Mouse (Mus musculus) midbrain, postnatal 0 days (tissue): ENCODE results near the gene Gimap8. TPM values are rescaled to one million over a fixed set of nuclear protein-coding genes. Genes with fewer than 3 reads are reported as not detected.

Experiments used
- ATAC-seq: fragments of 200-750 bp; cut with Nextera tagmentation; 2 replicates; pipeline ENCODE4 v1.8.0; 2017; ENCODE audit warnings: moderate number of reproducible peaks, mild to moderate bottlenecking, moderate TSS enrichment, moderate library complexity; ENCODE audit not compliant: low FRiP score
- DNase-seq: peaks from one replicate; pipeline ENCODE4 v3.0.0-alpha.2; 2015; ENCODE audit warnings: low spot score
- H3K27ac ChIP-seq: fragments of 300-500 bp; sonication (generic); 2 replicates; pipeline ENCODE4 v1.5.1; 2014; ENCODE audit warnings: low read depth, mild to moderate bottlenecking, low read length, mixed read lengths
- H3K27me3 ChIP-seq: fragments of 300-500 bp; sonication (generic); 2 replicates; pipeline ENCODE4 v1.6.1; 2014; ENCODE audit warnings: low read length, control low read depth, mixed read lengths; ENCODE audit not compliant: insufficient read depth
- H3K36me3 ChIP-seq: fragments of 300-500 bp; sonication (generic); 2 replicates; pipeline ENCODE4 v1.6.1; 2014; ENCODE audit warnings: low read length, control low read depth, mixed read lengths; ENCODE audit not compliant: insufficient read depth
- H3K4me1 ChIP-seq: fragments of 300-500 bp; sonication (generic); 2 replicates; pipeline ENCODE4 v1.6.1; 2014; ENCODE audit warnings: mild to moderate bottlenecking, control low read depth, antibody characterized with exemption, low read length, mixed read lengths; ENCODE audit not compliant: insufficient read depth
- H3K4me2 ChIP-seq: fragments of 300-500 bp; sonication (generic); 2 replicates; pipeline ENCODE4 v1.6.1; 2014; ENCODE audit warnings: low read depth, mild to moderate bottlenecking, low read length, mixed read lengths; ENCODE audit not compliant: poor library complexity, severe bottlenecking
- H3K4me3 ChIP-seq: fragments of 300-500 bp; sonication (generic); 2 replicates; pipeline ENCODE4 v1.5.1; 2014; ENCODE audit warnings: low read depth, mild to moderate bottlenecking, low read length, moderate library complexity
- H3K9ac ChIP-seq: fragments of 300-500 bp; sonication (generic); replicated peaks from 2 replicates; pipeline ENCODE4 v1.6.1; 2014; ENCODE audit warnings: mild to moderate bottlenecking, low read length, moderate library complexity, mixed read lengths; ENCODE audit not compliant: poor library complexity, severe bottlenecking
- H3K9me3 ChIP-seq: fragments of 300-500 bp; sonication (generic); 2 replicates; pipeline ENCODE4 v1.6.1; 2016; ENCODE audit warnings: low read length, control low read depth
- CTCF ChIP-seq: IDR thresholded peaks from 2 replicates; pipeline ENCODE4 v1.5.1; 2016; ENCODE audit warnings: antibody characterized with exemption, mild to moderate bottlenecking
- WGBS: fragments of 180-500 bp; shearing (Covaris S2); extraction: QIAGEN DNeasy Blood & Tissue Kit; methylation state at CpG from one replicate; pipeline ENCODE4 v1.1.7; 2014; 5-methylcytosine and 5-hydroxymethylcytosine counted together
- polyA plus RNA-seq: library from polyadenylated mRNA; unstranded; fragments of >200 nt; fragmentation: Nextera tagmentation; extraction: Ambion mirVana; gene quantifications from 2 replicates; pipeline ENCODE4 v1.2.1, GENCODE M21; 2015
- total RNA-seq: library from RNA; depleted of rRNA; stranded (reverse); fragments of >200 nt; gene quantifications from 2 replicates; pipeline ENCODE4 v1.2.3, GENCODE M21; 2014

The Gimap8 gene
- total and polyA plus RNA-seq, 2 experiments from 2014 or later = 0.53 to 0.60 TPM

- 23% methylated on average over 13 of the region's 13 CpGs for WGBS
- no peak within 1 kb of the TSS for H3K4me3 ChIP-seq
- ATAC-seq = no peak
- H3K27ac ChIP-seq = no peak within 1 kb of the TSS
- no peak for TF ChIP-seq CTCF
- no peaks in the 10 kb centered on the region for H3K36me3 ChIP-seq
- DNase-seq = no peak
- no peak within 1 kb of the TSS for H3K9ac ChIP-seq
- H3K4me1 ChIP-seq = no peaks in the 10 kb centered on the region
- H3K27me3 ChIP-seq = no peaks in the 10 kb centered on the region
- no peaks in the 10 kb centered on the region for H3K9me3 ChIP-seq
- H3K4me2 ChIP-seq = peak within 1 kb of the TSS; percentile 29
Measured at GRCm38 (mm10) chr6:48675931-48676859, 29.2 kb downstream of the Gimap8 start, which contains the start of gene Gimap9. Gimap9 (plus strand) TSS chr6:48676129.

- Histone ChIP-seq H3K4me3 (no peak overlapping the region), H3K27ac (no peak overlapping the region), H3K4me1 (no peaks in the 10 kb centered on the region), H3K27me3 (no peaks in the 10 kb centered on the region), H3K4me2 (no peak overlapping the region), H3K9me3 (no peaks in the 10 kb centered on the region), H3K9ac (no peak overlapping the region), H3K36me3 (no peaks in the 10 kb centered on the region)
- 89% methylated on average over 5 of the region's 5 CpGs for WGBS
- ATAC-seq (no peak), DNase-seq (no peak)
- TF ChIP-seq CTCF = no peak
Measured at GRCm38 (mm10) chr6:48676860-48677415, 29.9 kb downstream of the Gimap8 start.

- 95% methylated on average over 17 of the region's 17 CpGs for WGBS
- Histone ChIP-seq H3K9ac (no peak overlapping the region), H3K27ac (no peak overlapping the region), H3K4me2 (no peak overlapping the region), H3K36me3 (no peaks in the 10 kb centered on the region), H3K27me3 (no peaks in the 10 kb centered on the region), H3K4me3 (no peak overlapping the region), H3K4me1 (no peaks in the 10 kb centered on the region), H3K9me3 (no peaks in the 10 kb centered on the region)
- no peak for TF ChIP-seq CTCF
- no peak for ATAC-seq
- DNase-seq = no peak
Measured at GRCm38 (mm10) chr6:48677492-48678345, 30.7 kb downstream of the Gimap8 start.

- no peak overlapping the region for H3K4me3 ChIP-seq
- no peaks in the 10 kb centered on the region for H3K4me1 ChIP-seq
- H3K4me2 ChIP-seq = no peak overlapping the region
- no peaks in the 10 kb centered on the region for H3K27me3 ChIP-seq
- no peak for TF ChIP-seq CTCF
- no peaks in the 10 kb centered on the region for H3K9me3 ChIP-seq
- no peaks in the 10 kb centered on the region for H3K36me3 ChIP-seq
- H3K27ac ChIP-seq = no peak overlapping the region
- no peak for ATAC-seq
- no peak for DNase-seq
- WGBS = 84% methylated on average over 4 of the region's 4 CpGs
- H3K9ac ChIP-seq = no peak overlapping the region
Measured at GRCm38 (mm10) chr6:48678391-48678790, 31.4 kb downstream of the Gimap8 start.

DNA sequence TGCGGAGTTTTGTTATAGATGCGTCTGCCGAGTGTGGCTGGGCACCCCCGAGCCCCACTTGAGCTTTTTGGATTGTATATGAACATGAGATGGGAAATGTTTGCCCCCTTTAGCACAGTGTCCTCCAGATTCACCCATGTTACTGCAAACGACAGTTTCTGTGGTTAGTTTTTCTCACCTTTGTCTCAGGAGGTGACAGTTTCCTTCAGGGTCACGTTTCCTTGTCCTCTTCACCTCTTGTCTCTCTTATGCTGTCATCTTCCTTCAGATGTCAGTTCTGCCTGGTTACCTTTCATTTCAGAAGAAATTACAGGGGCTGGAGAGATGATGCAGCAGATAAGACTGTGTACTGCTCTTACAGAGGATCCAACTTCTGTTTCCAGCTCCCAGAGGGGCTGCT, 32.7 kb downstream of the Gimap8 start:
- Histone ChIP-seq H3K27me3 (no peaks in the 10 kb centered on the region), H3K36me3 (no peaks in the 10 kb centered on the region), H3K4me1 (no peaks in the 10 kb centered on the region), H3K9ac (no peak overlapping the region), H3K9me3 (no peaks in the 10 kb centered on the region), H3K27ac (no peak overlapping the region), H3K4me3 (no peak overlapping the region), H3K4me2 (no peak overlapping the region)
- DNase-seq (no peak), ATAC-seq (no peak)
- no peak for TF ChIP-seq CTCF
- 90% methylated on average over 6 of the region's 6 CpGs for WGBS
